Mouse (Mus musculus) bone marrow macrophage, adult 2 months (primary cell): ENCODE results near the gene Slc24a3.

Experiments used
- CTCF ChIP-seq: IDR thresholded peaks from 2 replicates; pipeline ENCODE4 v1.5.1; 2012; ENCODE audit warnings: low read depth, mild to moderate bottlenecking, low read length, moderate library complexity
- POLR2A ChIP-seq: IDR thresholded peaks from 2 replicates; pipeline ENCODE4 v1.6.1; 2012; ENCODE audit warnings: mild to moderate bottlenecking, low read depth, low read length, borderline replicate concordance

- TF ChIP-seq CTCF: no peak
- no peak for TF ChIP-seq POLR2A
Observed at GRCm38 (mm10) chr2:145566904-145567303, 399.4 kb downstream of the Slc24a3 start.
